Mouse (Mus musculus): Measurements from ENCODE around the gene Omg. TPM values are rescaled to one million over a fixed set of nuclear protein-coding genes. Genes with fewer than 3 reads are reported as not detected.

Gene Omg
- polyA plus RNA-seq, 1 experiment: not detected

DNA sequence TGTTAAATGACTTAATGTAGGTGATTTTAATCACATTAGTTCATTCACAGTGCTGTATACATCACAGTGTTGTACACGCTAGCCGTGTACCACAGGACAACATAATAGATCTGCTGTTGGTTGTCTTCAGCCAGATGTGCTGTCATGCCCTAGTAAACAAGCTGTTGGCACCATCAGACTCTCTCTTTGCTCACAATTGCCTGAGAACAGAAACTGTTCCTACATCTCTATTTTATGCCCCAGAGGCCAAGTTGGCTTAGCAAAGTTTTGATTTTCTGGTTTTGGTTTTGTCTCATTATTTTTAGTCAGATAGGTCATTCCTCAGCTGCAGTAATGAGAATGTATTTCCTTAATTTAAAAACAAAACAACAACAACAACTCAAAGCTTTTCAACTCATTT, 25.9 kb upstream of the Omg start:
- 73% methylated on average over 2 of the region's 2 CpGs for WGBS
- TF ChIP-seq CTCF (IDR thresholded peaks at IDR 0.05; ENCODE audit: insufficient read depth, low read depth, low read length): no peak
- TF ChIP-seq POLR2A (IDR thresholded peaks at IDR 0.05; ENCODE audit: insufficient read depth, low read depth, low read length): no peak
- H3K4me3 ChIP-seq (ENCODE audit: insufficient read depth, low read depth, low read length): no peak overlapping the region

DNA sequence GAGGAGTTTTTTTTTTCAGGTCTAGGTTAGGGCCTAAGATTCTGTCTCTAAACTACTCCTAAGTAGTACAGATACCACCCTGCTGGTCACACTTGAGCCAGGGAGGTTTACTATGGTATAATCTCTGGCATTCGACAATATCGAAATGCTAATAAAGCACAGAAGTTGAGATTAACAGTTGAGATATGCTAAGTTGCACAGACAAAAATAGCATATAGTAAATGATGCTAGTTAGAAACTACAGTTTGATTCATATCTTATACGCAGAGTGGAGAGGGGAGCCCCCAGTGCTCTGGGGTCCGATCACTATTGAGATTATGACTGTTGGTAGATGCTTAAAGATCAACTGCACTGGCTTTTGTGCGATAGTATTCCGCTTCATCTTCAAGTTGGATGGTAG, 25.3 kb upstream of the Omg start:
- TF ChIP-seq CTCF (IDR thresholded peaks at IDR 0.05; ENCODE audit: insufficient read depth, low read depth, low read length): no peak
- TF ChIP-seq POLR2A (IDR thresholded peaks at IDR 0.05; ENCODE audit: insufficient read depth, low read depth, low read length): no peak
- H3K4me3 ChIP-seq (ENCODE audit: insufficient read depth, low read depth, low read length): no peak overlapping the region
- no peak overlapping the region for H3K27ac ChIP-seq (ENCODE audit: insufficient read depth, low read depth, low read length)
- H3K4me1 ChIP-seq (ENCODE audit: control insufficient read depth, insufficient read depth, low read length): peaks cover 16% of the 10 kb centered on the region
- WGBS: 95% methylated on average over 6 of the region's 6 CpGs

More for the DNA sequence above, 25.9 kb upstream of the Omg start:
- H3K4me1 ChIP-seq (ENCODE audit: control insufficient read depth, insufficient read depth, low read length): peaks cover 17% of the 10 kb centered on the region
- no peak overlapping the region for H3K27ac ChIP-seq (ENCODE audit: insufficient read depth, low read depth, low read length)

- no peak overlapping the region for H3K4me3 ChIP-seq (ENCODE audit: insufficient read depth, low read depth, low read length)
Measured at GRCm38 (mm10) chr11:79528601-79529000, 24.7 kb upstream of the Omg start.

GRCm38 (mm10) chr11:79527739-79528384, 24.0 kb upstream of the Omg start:
- Histone ChIP-seq H3K4me1 (ENCODE audit: control insufficient read depth, insufficient read depth, low read length) (peaks cover 6% of the 10 kb centered on the region), H3K27ac (ENCODE audit: insufficient read depth, low read depth, low read length) (no peak overlapping the region), H3K4me3 (ENCODE audit: insufficient read depth, low read depth, low read length) (no peak overlapping the region)
- TF ChIP-seq CTCF (IDR thresholded peaks at IDR 0.05; ENCODE audit: insufficient read depth, low read depth, low read length) (no peak), POLR2A (IDR thresholded peaks at IDR 0.05; ENCODE audit: insufficient read depth, low read depth, low read length) (no peak)
- WGBS: 88% methylated on average over 5 of the region's 5 CpGs

More at GRCm38 (mm10) chr11:79528601-79529000, 24.7 kb upstream of the Omg start:
- no peak for TF ChIP-seq POLR2A (IDR thresholded peaks at IDR 0.05; ENCODE audit: insufficient read depth, low read depth, low read length)
- no peak for TF ChIP-seq CTCF (IDR thresholded peaks at IDR 0.05; ENCODE audit: insufficient read depth, low read depth, low read length)
- WGBS: 97% methylated on average over 3 of the region's 3 CpGs
- Histone ChIP-seq H3K4me1 (ENCODE audit: control insufficient read depth, insufficient read depth, low read length) (peaks cover 11% of the 10 kb centered on the region), H3K27ac (ENCODE audit: insufficient read depth, low read depth, low read length) (no peak overlapping the region)

GRCm38 (mm10) chr11:79527015-79527738, 23.3 kb upstream of the Omg start:
- TF ChIP-seq CTCF (IDR thresholded peaks at IDR 0.05; ENCODE audit: insufficient read depth, low read depth, low read length) (no peak), POLR2A (IDR thresholded peaks at IDR 0.05; ENCODE audit: insufficient read depth, low read depth, low read length) (no peak)
- H3K4me1 ChIP-seq (ENCODE audit: control insufficient read depth, insufficient read depth, low read length): peaks cover 6% of the 10 kb centered on the region
- H3K4me3 ChIP-seq (ENCODE audit: insufficient read depth, low read depth, low read length): no peak overlapping the region
- 50% methylated on average over 15 of the region's 15 CpGs for WGBS
- H3K27ac ChIP-seq (ENCODE audit: insufficient read depth, low read depth, low read length): no peak overlapping the region

DNA sequence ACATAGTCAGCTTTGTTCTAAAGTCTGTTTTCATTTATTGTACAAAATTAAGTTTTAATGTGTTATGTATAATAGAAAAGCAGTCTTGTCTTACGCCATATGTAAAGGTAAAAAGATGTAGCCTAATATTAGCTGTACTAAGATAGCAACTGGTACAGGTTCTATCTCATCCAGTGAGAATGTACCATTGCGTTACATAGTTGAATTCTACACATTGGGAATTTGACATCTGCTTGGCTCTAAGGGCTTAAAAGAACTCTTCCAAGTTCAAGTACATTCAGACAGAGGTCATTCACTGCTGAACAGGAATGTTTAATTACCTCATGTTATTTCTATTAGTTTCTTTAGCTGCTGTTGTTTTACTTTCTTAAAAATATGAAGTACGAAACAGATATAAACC, 22.7 kb upstream of the Omg start:
- H3K4me1 ChIP-seq (ENCODE audit: control insufficient read depth, insufficient read depth, low read length): peaks cover 6% of the 10 kb centered on the region
- 94% methylated on average over 3 of the region's 3 CpGs for WGBS
- no peak for TF ChIP-seq POLR2A (IDR thresholded peaks at IDR 0.05; ENCODE audit: insufficient read depth, low read depth, low read length)
- TF ChIP-seq CTCF (IDR thresholded peaks at IDR 0.05; ENCODE audit: insufficient read depth, low read depth, low read length): no peak
- H3K4me3 ChIP-seq (ENCODE audit: insufficient read depth, low read depth, low read length): no peak overlapping the region
- no peak overlapping the region for H3K27ac ChIP-seq (ENCODE audit: insufficient read depth, low read depth, low read length)

- TF ChIP-seq CTCF (IDR thresholded peaks at IDR 0.05; ENCODE audit: insufficient read depth, low read depth, low read length): no peak
- no peak for TF ChIP-seq POLR2A (IDR thresholded peaks at IDR 0.05; ENCODE audit: insufficient read depth, low read depth, low read length)
- WGBS: 91% methylated on average over 1 of the region's 1 CpGs
- no peak overlapping the region for H3K4me3 ChIP-seq (ENCODE audit: insufficient read depth, low read depth, low read length)
- H3K4me1 ChIP-seq (ENCODE audit: control insufficient read depth, insufficient read depth, low read length): peaks cover 6% of the 10 kb centered on the region
- no peak overlapping the region for H3K27ac ChIP-seq (ENCODE audit: insufficient read depth, low read depth, low read length)
Measured at GRCm38 (mm10) chr11:79524310-79524575, 20.4 kb upstream of the Omg start.

DNA sequence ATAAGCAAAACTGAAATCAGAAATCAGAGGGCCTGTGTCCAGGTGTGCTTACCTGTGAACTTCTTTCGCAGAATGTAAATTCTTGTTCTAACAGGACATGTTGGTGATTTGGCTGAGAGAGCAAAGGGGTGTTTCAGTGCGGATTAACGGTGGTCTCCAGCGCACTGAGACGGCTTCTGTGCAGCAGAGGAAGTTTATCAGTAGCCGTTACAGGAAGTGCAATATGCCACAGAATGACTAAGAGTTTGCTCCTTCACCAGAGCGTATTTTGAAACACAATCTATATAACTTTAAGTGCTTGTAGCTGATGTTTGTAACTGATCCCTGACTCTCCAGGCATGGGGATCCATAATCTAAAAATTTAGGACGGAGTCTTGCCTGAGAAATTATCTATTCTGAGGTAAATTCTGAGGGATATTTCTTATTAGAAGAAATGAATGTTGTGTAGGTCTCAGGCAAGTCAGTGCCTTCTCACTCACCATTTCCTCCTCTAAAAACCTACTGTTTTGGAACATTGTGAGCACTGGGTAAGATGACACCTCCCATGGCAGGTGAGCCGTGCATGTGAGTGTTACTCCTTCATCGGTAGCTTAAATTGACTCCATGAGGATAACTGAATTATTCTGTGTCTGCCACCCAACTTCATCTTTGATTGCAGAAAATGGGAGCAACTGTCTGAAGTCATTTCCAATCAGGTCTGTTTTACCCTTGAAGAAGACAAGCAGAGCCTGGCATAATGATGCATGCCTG, 19.9 kb upstream of the Omg start, which contains the start of gene Evi2b:
Gene Evi2b (minus strand): TSS at position 203 of the 750 bp plus-strand sequence.
- TF ChIP-seq CTCF (IDR thresholded peaks at IDR 0.05; ENCODE audit: insufficient read depth, low read depth, low read length) (no peak), POLR2A (IDR thresholded peaks at IDR 0.05; ENCODE audit: insufficient read depth, low read depth, low read length) (no peak)

GRCm38 (mm10) chr11:79522944-79523343, 19.1 kb upstream of the Omg start:
- Histone ChIP-seq H3K4me3 (ENCODE audit: insufficient read depth, low read depth, low read length) (no peak overlapping the region), H3K4me1 (ENCODE audit: control insufficient read depth, insufficient read depth, low read length) (peaks cover 6% of the 10 kb centered on the region), H3K27ac (ENCODE audit: insufficient read depth, low read depth, low read length) (no peak overlapping the region)
- 86% methylated on average over 1 of the region's 1 CpGs for WGBS
- no peak for TF ChIP-seq CTCF (IDR thresholded peaks at IDR 0.05; ENCODE audit: insufficient read depth, low read depth, low read length)
- no peak for TF ChIP-seq POLR2A (IDR thresholded peaks at IDR 0.05; ENCODE audit: insufficient read depth, low read depth, low read length)

More for the DNA sequence above, 19.9 kb upstream of the Omg start, which contains the start of gene Evi2b:
- WGBS: 92% methylated on average over 10 of the region's 10 CpGs
- Histone ChIP-seq H3K4me1 (ENCODE audit: control insufficient read depth, insufficient read depth, low read length) (peaks cover 6% of the 10 kb centered on the region), H3K4me3 (ENCODE audit: insufficient read depth, low read depth, low read length) (no peak within 1 kb of the TSS), H3K27ac (ENCODE audit: insufficient read depth, low read depth, low read length) (no peak within 1 kb of the TSS)

Measured in olfactory bulb, adult 2 months (tissue).